Mouse (Mus musculus) naive thymus-derived CD4-positive, alpha-beta T cell, adult 2 months (primary cell): Measurements from ENCODE around the gene Hepacam.

Experiments
- DNase-seq: peaks from one replicate; pipeline ENCODE4 v3.0.0-alpha.2; 2011; ENCODE audit warnings: low read depth

Gene Hepacam

DNA sequence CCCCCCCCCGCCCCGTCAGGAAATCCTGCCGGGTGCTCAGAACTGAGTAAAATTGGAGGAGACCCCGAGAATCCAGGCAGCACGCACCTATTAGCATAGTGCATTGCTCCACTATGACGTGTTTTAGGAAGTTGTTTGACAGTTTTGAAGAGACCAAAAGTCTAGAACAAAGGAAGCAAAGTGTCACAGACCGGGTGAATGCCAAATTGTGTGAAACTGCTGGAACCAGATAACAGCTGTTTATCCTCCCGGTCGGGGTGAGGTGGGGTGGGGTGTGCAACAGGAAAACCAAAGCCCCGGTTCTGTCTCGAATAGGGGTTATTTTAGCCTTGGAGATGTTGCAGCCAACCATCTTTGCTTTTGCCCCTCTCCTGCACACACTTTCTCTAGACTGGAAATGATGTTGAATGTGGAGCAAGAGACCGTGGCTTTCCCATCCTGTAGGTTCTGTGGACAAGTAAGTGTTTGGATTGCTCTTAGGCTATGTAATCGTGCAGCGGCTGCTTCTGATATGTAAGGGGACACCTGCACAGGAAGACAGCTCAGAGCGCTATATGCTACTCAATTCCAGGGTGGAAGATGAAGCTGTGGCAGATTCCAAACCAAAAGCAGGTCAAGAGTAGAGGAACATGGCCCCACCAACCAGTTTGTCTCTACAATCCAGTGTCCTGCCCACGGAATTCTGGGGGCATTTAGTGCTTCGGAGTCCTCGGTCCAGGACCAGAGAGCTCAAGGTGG is 66.8 kb downstream of the Hepacam start:
- DNase-seq: no peak

DNA sequence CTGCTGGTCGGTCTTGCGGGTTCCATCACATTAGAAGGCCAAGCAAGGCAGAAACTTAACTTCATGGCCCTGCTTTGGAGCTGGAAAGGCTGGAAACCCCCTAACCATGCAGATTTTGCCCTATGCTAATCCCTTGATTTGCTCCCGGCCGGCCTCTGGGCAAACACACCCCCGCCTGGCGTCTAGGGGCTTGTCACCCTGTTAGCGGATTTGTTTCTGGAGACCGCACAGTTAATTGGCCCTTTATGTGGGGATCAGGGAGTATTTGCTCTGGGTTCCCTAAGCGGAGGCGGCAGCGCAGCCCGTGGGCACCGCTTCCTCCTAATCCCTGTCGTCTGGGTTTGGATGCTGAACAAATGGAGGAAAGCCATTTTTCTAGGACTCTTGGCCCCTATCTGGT is 67.8 kb downstream of the Hepacam start:
- no peak for DNase-seq

DNA sequence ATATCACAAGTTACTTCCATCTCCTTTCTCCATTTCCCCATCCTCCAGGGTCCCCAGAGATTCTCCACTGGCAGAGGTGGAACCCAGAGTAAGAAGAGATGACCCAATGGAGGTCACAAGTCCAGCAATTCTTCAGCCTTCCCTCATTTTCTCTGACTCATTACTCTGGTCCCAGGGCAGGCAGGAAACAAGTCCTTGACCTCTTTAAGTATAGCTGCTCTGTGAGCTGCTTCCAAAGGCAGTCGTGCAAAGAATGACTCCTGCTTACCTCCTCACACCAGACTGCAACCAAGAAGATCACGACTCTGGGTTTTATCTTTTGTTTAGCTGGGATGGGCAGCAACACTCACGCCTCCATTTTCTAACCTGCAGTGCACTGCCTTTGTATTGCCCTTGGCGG is 68.5 kb downstream of the Hepacam start:
- DNase-seq: no peak
